Mouse (Mus musculus) spleen, adult 10 weeks (tissue): Measurements from ENCODE around the gene AF366264. TPM values are rescaled to one million over a fixed set of nuclear protein-coding genes. Genes with fewer than 3 reads are reported as not detected.

Experiments
- polyA plus RNA-seq: library from polyadenylated mRNA; stranded (reverse); fragments of 350-450 nt; fragmentation: Illumina TruSeq; extraction: RNeasy Lipid Tissue Mini Kit (QIAGEN cat#74804); gene quantifications from one replicate; pipeline ENCODE4 v1.2.3, GENCODE M21; 2015; ENCODE audit warnings: low replicate concordance; ENCODE audit not compliant: insufficient read depth

AF366264 gene
- not detected for polyA plus RNA-seq

DNA sequence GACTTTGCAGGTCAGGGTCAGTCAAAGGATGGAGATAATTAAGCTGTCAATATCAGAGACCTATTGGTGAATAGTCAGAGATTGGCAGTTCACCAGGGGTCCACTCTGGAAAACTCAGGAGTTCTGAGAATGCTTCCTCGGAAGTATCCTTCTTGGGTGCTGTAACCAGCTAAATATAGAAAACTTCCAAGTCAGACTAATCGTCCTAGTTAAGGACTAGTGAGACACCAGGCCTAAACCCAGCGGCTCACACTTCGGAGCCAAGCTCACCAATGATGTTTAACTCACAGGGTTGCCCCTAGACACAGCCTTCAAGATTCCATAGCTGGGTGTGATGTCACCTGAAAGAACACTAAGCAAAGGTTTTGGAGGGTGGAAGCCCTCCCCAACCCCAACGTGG is at the start of gene AF366264:
Gene AF366264, minus strand, starts transcription at position 101 of the 400 bp plus-strand sequence.

DNA sequence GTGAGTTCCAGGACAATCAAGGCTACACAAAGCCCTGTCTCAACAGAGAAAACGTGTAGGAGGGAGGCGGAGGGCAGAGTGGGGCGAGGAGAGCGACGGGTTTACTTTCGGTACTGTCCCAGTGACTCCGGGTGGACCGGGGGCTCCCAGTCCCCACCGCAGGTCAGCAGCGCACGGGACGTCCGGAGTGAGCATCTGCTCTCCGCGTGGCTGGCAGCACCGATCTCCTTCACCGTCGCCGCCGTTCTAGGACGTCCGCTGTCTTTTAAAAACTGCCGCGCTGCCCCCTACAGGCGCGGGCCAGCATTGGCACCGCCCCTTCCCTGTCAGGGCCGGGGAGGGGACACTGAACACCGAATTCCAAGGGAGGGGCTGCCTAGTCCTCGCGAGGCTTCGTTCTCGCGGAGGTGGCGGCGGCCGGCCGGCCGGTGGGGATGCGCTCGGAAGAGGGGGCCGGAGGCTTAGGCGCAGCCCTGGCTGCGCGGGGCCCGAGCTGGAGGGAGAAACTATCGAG is 52.9 kb downstream of the AF366264 start, which contains the start of gene Upf3a:
Gene Upf3a, plus strand, starts transcription at position 366 of the 514 bp plus-strand sequence.

Other genes with a start within 250 kb of the AF366264 start
- gene Rasa3, start 160.8 kb downstream of the AF366264 start, polyA plus RNA-seq: 140 TPM
- not detected for gene Cfap97d2, start 132.5 kb downstream of the AF366264 start, polyA plus RNA-seq
- 52.4 TPM for gene Cdc16, start 80.7 kb downstream of the AF366264 start, polyA plus RNA-seq
- 31.1 TPM for gene Upf3a, start 52.8 kb downstream of the AF366264 start, polyA plus RNA-seq
- 20.6 TPM for gene Champ1, start 31.3 kb upstream of the AF366264 start, polyA plus RNA-seq
- gene Coprs, start 51.9 kb upstream of the AF366264 start, polyA plus RNA-seq: 8.7 TPM